Mouse (Mus musculus): ENCODE results near the gene Cgas. TPM values are rescaled to one million over a fixed set of nuclear protein-coding genes. Genes with fewer than 3 reads are reported as not detected.
"Not testable (repeated sequence)": the region's sequence is repeated elsewhere in the genome, so short reads cannot be mapped to it uniquely, and the experiment has no call there.

Gene Cgas
- 0.54 and 0.84 TPM in 2 replicates for polyA plus RNA-seq (2015; fragmentation: Nextera tagmentation; extraction: Ambion mirVana)

DNA sequence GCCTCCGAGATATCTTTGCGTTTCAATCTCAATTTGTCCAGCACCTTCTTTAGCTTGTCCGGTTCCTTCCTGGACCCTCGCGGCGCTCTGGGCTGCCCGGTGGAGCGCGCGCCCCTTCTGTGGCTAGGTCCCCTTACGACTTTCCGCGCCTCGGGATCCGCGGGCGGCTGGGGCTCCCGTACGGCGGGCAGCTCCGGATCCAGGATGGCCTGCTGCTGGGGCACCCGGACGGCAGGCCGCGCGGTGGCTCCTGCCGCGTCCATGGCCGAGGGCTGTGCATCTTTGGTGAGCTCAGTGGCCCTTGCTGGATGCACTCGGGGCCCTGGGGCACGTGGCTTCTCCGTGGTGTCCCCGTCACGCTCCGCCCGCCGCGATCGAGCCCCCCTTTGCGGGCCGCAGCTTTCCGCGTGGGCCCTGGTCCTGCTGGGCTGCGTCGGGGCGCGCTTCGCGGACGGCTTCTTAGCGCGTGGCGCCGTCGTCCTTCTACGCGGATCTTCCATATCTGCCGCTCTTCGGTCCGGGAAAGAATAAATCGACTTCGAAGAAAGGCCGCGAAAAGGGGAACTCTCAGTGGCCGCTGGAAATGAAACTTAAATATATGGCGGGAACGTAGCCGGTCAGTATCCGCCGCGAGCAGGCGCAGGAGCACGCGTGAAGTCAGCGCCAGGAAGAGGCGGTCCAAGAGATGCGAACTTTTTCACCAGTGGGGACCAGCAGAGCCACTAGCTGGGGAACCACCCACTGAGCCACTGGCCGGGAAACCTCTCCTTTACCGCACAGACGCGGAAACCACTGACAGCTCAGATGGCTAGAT, at the start of gene Cgas:
Gene Cgas, minus strand, starts transcription at position 659 of the 814 bp plus-strand sequence.
- H3K4me1 ChIP-seq (replicated peaks; ENCODE audit: control insufficient read depth, insufficient read depth, low read length) = peaks cover 10% of the 10 kb centered on the region
- H3K9ac ChIP-seq (replicated peaks; ENCODE audit: low read depth, low read length) = peak within 1 kb of the TSS; percentile 45
- H3K9me3 ChIP-seq (ENCODE audit: control insufficient read depth, low read length) = no peaks in the 10 kb centered on the region
- under 1% methylated on average over 75 of the region's 81 CpGs for WGBS
- H3K27ac ChIP-seq (ENCODE audit: low read length) = no peak within 1 kb of the TSS
- H3K4me2 ChIP-seq (ENCODE audit: low read length) = peak within 1 kb of the TSS; percentile 52
- H3K27me3 ChIP-seq (replicated peaks; ENCODE audit: control insufficient read depth, insufficient read depth, low read length) = peaks cover 48% of the 10 kb centered on the region
- no peaks in the 10 kb centered on the region for H3K36me3 ChIP-seq (ENCODE audit: control insufficient read depth, insufficient read depth)
- peak within 1 kb of the TSS; percentile 39 for H3K4me3 ChIP-seq (replicated peaks; ENCODE audit: low read length)
- peak; percentile 54 for ATAC-seq

DNA sequence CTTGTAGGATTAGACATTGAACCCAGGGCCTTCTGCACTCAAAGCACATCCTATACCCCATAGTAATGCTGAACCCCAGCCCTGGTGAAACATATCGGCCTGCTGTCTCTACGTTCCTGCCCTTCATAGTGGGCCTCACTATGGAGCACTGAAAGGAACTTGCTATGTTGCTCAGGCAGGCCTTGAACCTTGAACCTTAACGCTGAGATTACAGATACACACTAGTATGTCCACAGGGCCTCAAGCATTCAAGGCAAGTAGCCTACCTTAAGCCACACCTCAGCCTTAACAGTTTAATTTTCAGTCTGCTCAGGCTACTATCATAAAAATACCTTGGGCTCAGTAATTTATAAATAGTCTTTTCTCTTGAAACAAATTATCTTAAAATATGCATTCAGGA, 49.2 kb upstream of the Cgas start:
- Histone ChIP-seq H3K4me2 (ENCODE audit: low read length) (no peak overlapping the region), H3K36me3 (ENCODE audit: control insufficient read depth, insufficient read depth) (no peaks in the 10 kb centered on the region), H3K9me3 (ENCODE audit: control insufficient read depth, low read length) (no peaks in the 10 kb centered on the region), H3K27ac (ENCODE audit: low read length) (no peak overlapping the region), H3K27me3 (replicated peaks; ENCODE audit: control insufficient read depth, insufficient read depth, low read length) (no peaks in the 10 kb centered on the region), H3K4me3 (replicated peaks; ENCODE audit: low read length) (no peak overlapping the region), H3K9ac (replicated peaks; ENCODE audit: low read depth, low read length) (no peak overlapping the region), H3K4me1 (replicated peaks; ENCODE audit: control insufficient read depth, insufficient read depth, low read length) (peaks cover 5% of the 10 kb centered on the region; the same call in 1 of the 2 replicates)
- ATAC-seq = no peak
- 96% methylated on average over 3 of the region's 3 CpGs for WGBS

DNA sequence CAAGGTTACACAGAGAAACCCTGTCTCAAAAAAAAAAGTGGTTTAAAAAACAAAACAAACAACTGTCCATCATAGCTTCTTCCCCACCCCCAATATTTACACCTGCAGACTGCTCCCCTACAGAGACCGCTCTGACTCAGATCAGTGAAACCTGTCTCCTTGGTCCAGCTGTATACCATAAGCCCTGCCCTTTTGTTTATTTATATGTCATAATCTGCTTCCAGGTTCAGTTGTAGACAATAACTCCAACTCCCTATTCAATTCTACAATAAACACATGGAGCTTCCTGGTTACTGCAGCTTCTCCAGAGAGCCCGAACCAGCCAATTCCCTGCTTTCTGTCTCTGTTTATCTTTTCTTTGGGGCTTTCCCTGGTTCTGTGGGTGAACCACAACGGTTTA, 48.1 kb upstream of the Cgas start:
- Histone ChIP-seq H3K4me1 (replicated peaks; ENCODE audit: control insufficient read depth, insufficient read depth, low read length) (peaks cover 5% of the 10 kb centered on the region; the same call in 1 of the 2 replicates), H3K4me2 (ENCODE audit: low read length) (no peak overlapping the region), H3K27me3 (replicated peaks; ENCODE audit: control insufficient read depth, insufficient read depth, low read length) (no peaks in the 10 kb centered on the region), H3K9me3 (ENCODE audit: control insufficient read depth, low read length) (no peaks in the 10 kb centered on the region), H3K27ac (ENCODE audit: low read length) (no peak overlapping the region), H3K4me3 (replicated peaks; ENCODE audit: low read length) (no peak overlapping the region), H3K9ac (replicated peaks; ENCODE audit: low read depth, low read length) (no peak overlapping the region), H3K36me3 (ENCODE audit: control insufficient read depth, insufficient read depth) (no peaks in the 10 kb centered on the region)
- no peak for ATAC-seq
- WGBS = 87% methylated on average over 3 of the region's 3 CpGs

DNA sequence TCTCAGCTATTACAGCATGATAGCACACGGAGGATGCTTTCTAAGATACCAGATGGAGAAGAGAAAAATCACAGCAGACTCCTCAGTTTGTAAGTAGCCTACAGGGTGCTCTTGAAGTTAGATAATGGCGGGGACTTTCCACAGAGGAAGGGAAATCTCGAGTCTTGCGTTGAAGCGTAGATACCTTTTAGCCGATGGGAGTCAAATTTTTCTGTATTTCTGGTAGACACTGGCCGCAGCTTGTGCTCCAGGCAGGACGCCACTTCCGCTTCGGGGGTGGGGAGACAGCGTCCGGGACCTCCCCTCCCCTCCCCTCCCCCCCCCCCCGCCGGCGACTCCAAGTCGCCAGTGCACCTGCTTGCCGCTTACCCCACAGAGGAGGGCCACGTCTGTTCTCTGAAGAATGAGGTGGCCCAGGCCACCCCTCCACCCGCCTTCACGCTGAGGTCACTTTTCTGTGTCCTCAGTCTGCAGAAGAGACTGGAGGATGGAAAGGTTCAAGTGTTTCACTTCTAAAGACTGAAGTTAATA, 45.9 kb upstream of the Cgas start, which contains the start of gene Eef1a1:
Gene Eef1a1, minus strand, starts transcription at position 262 of the 531 bp plus-strand sequence.
- H3K4me3 ChIP-seq (replicated peaks; ENCODE audit: low read length) = peak within 1 kb of the TSS; percentile 40
- H3K9me3 ChIP-seq (ENCODE audit: control insufficient read depth, low read length) = no peaks in the 10 kb centered on the region
- H3K36me3 ChIP-seq (ENCODE audit: control insufficient read depth, insufficient read depth) = no peaks in the 10 kb centered on the region
- peak within 1 kb of the TSS; percentile 71 for H3K4me2 ChIP-seq (ENCODE audit: low read length)
- 2% methylated on average over 16 of the region's 20 CpGs for WGBS
- H3K9ac ChIP-seq (replicated peaks; ENCODE audit: low read depth, low read length) = peak within 1 kb of the TSS; percentile 67
- no peaks in the 10 kb centered on the region for H3K27me3 ChIP-seq (replicated peaks; ENCODE audit: control insufficient read depth, insufficient read depth, low read length)
- H3K27ac ChIP-seq (ENCODE audit: low read length) = no peak within 1 kb of the TSS
- ATAC-seq = peak; percentile 45; the same call in 1 of the 2 replicates
- peaks cover 5% of the 10 kb centered on the region; the same call in 1 of the 2 replicates for H3K4me1 ChIP-seq (replicated peaks; ENCODE audit: control insufficient read depth, insufficient read depth, low read length)

DNA sequence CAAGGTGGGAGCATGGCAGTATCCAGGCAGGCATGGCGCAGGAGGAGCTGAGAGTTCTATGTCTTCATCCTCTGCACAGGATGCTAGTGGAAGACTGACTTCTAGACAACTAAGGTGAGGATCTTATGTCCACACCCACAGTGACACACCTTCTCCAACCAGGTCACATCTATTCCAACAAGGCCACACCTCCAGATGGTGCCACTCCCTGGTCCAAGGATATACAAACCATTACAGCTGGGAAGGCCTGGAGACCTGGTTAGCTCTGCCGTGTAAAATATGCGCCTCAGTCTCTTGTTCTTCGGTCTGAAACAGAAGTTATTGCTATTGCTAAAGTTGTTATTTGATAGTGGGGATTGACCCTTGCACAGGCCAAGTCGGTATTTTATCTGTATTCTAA, 45.0 kb upstream of the Cgas start:
- H3K4me1 ChIP-seq (replicated peaks; ENCODE audit: control insufficient read depth, insufficient read depth, low read length); H3K9me3 ChIP-seq (ENCODE audit: control insufficient read depth, low read length); ATAC-seq; H3K36me3 ChIP-seq (ENCODE audit: control insufficient read depth, insufficient read depth); H3K27me3 ChIP-seq (replicated peaks; ENCODE audit: control insufficient read depth, insufficient read depth, low read length); H3K27ac ChIP-seq (ENCODE audit: low read length); H3K9ac ChIP-seq (replicated peaks; ENCODE audit: low read depth, low read length); H3K4me3 ChIP-seq (replicated peaks; ENCODE audit: low read length); H3K4me2 ChIP-seq (ENCODE audit: low read length): not testable (repeated sequence)
- WGBS = 94% methylated on average over 5 of the region's 5 CpGs

DNA sequence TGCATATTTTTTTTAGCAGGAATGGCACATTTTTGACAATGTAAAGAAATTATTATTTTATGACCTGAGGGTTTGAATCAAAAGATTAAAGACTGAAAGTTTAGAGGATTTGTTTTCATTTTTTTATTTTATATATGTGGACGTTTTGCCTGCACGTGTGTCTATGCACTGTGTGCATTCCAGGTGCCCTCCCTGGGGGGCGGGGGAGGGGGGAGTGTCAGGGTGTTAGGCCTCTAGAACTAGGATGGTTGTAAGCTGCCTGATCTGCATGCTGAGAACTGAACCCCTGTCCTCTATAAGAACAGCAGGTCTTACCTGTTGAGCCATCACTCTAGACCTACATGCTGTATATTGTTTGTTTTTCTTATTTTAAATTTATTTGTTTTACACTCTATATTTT, 41.6 kb upstream of the Cgas start:
- no peak for ATAC-seq
- H3K36me3 ChIP-seq (ENCODE audit: control insufficient read depth, insufficient read depth) = no peaks in the 10 kb centered on the region
- H3K27ac ChIP-seq (ENCODE audit: low read length) = no peak overlapping the region
- no peak overlapping the region for H3K9ac ChIP-seq (replicated peaks; ENCODE audit: low read depth, low read length)
- no peak overlapping the region for H3K4me2 ChIP-seq (ENCODE audit: low read length)
- H3K27me3 ChIP-seq (replicated peaks; ENCODE audit: control insufficient read depth, insufficient read depth, low read length) = no peaks in the 10 kb centered on the region
- 70% methylated on average over 3 of the region's 3 CpGs for WGBS
- no peaks in the 10 kb centered on the region for H3K9me3 ChIP-seq (ENCODE audit: control insufficient read depth, low read length)
- H3K4me3 ChIP-seq (replicated peaks; ENCODE audit: low read length) = no peak overlapping the region
- peaks cover 12% of the 10 kb centered on the region for H3K4me1 ChIP-seq (replicated peaks; ENCODE audit: control insufficient read depth, insufficient read depth, low read length)

DNA sequence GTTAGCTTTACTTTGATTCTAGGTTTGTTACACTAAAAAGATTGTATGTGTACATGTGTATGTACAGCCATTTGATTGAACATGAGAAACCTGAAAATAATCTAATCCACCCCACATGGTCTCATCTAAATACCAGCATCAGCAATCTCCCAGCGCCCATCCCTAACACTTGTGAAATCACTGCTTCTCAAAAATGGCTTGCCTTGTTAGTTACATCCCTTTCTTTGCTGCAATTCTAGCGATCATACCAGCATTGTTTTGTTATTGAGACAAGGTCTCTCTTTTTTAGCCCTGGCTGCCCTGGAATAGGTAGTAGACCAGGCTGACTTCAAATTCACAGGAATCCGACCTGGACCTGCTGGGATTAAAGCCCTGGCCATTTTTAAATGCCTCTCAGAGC, 39.3 kb upstream of the Cgas start:
- H3K27me3 ChIP-seq (replicated peaks; ENCODE audit: control insufficient read depth, insufficient read depth, low read length) = no peaks in the 10 kb centered on the region
- ATAC-seq = no peak

DNA sequence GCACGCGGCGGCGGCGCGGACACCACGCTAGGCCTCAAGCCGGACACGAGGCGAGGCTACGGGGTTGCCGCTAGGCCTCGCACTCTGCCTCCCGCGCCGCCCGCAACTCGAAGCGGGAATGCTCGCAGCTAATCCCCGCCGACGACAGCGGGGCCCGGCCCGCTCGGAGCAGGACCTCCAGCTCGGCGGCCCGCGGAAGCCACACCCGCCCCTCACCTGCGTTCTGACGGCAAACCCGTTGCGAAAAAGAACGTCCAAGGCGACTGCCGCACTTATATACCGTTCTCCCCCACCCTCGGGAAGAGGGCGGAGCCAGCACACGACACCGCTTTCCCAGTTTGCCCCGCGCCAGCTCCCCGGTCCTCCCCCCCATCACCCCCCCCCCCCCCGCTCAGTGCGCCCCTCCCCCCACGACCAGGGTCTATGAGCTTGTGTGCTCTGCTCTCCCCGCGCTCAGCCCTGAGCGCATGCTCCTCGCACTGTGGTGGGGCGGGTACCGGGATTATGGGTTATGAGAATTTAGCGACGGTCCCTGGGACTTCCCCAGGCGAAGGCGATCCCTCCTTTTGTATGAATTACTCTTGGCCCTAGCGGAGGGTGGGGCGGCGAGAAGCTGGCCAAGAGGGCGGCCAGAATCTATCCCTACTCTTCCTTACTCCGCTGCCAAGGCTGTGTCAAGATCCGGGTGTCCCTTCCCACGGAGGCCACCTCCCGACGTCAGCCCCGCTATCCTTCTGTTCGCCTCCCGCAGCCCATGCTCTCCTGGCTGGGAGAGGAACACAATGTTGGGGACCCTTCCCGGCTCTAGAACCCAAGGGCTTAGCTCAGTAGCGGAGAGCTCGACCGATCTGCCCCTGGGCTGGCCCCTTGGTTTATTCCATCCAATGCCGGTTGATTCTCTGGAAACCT, 38.6 kb upstream of the Cgas start:
- Histone ChIP-seq H3K4me3 (replicated peaks; ENCODE audit: low read length) (peak overlapping the region; percentile 94), H3K4me1 (replicated peaks; ENCODE audit: control insufficient read depth, insufficient read depth, low read length) (peaks cover 29% of the 10 kb centered on the region), H3K36me3 (ENCODE audit: control insufficient read depth, insufficient read depth) (peaks cover 16% of the 10 kb centered on the region), H3K9ac (replicated peaks; ENCODE audit: low read depth, low read length) (peak overlapping the region; percentile 98), H3K9me3 (ENCODE audit: control insufficient read depth, low read length) (no peaks in the 10 kb centered on the region), H3K4me2 (ENCODE audit: low read length) (peak overlapping the region; percentile 68), H3K27me3 (replicated peaks; ENCODE audit: control insufficient read depth, insufficient read depth, low read length) (no peaks in the 10 kb centered on the region), H3K27ac (ENCODE audit: low read length) (peak overlapping the region; percentile 100)
- WGBS = under 1% methylated on average over 75 of the region's 77 CpGs
- ATAC-seq = peak; percentile 99

More for the DNA sequence above, 39.3 kb upstream of the Cgas start:
- H3K4me1 ChIP-seq (replicated peaks; ENCODE audit: control insufficient read depth, insufficient read depth, low read length) = peaks cover 24% of the 10 kb centered on the region
- WGBS = 6% methylated on average over 3 of the region's 3 CpGs
- peaks cover 9% of the 10 kb centered on the region for H3K36me3 ChIP-seq (ENCODE audit: control insufficient read depth, insufficient read depth)
- H3K9me3 ChIP-seq (ENCODE audit: control insufficient read depth, low read length) = no peaks in the 10 kb centered on the region
- peak overlapping the region; percentile 96 for H3K9ac ChIP-seq (replicated peaks; ENCODE audit: low read depth, low read length)
- H3K4me2 ChIP-seq (ENCODE audit: low read length) = peak overlapping the region; percentile 66
- peak overlapping the region; percentile 100 for H3K27ac ChIP-seq (ENCODE audit: low read length)
- peak overlapping the region; percentile 67 for H3K4me3 ChIP-seq (replicated peaks; ENCODE audit: low read length)

Measured in forebrain, embryonic 16.5 days (tissue).